Mouse (Mus musculus) liver, embryonic 13.5 days (tissue): ENCODE results near the gene Kras. TPM values are rescaled to one million over a fixed set of nuclear protein-coding genes. Genes with fewer than 3 reads are reported as not detected.

Experiments used
- ATAC-seq: fragments of 200-750 bp; cut with Nextera tagmentation; 2 replicates; pipeline ENCODE4 v1.8.0; 2017; ENCODE audit warnings: low read depth, mild to moderate bottlenecking, moderate number of reproducible peaks, moderate library complexity
- DNase-seq: peaks from one replicate; pipeline ENCODE4 v3.0.0; 2022
- H3K27ac ChIP-seq: fragments of 300-500 bp; sonication (generic); 2 replicates; pipeline ENCODE4 v1.5.1; 2015; ENCODE audit warnings: moderate library complexity, mild to moderate bottlenecking, inconsistent platforms
- H3K27me3 ChIP-seq: fragments of 300-500 bp; sonication (generic); 2 replicates; pipeline ENCODE4 v1.6.1; 2015; ENCODE audit warnings: mild to moderate bottlenecking, inconsistent platforms
- H3K36me3 ChIP-seq: fragments of 300-500 bp; sonication (generic); 2 replicates; pipeline ENCODE4 v1.6.1; 2015; ENCODE audit warnings: mild to moderate bottlenecking, inconsistent platforms
- H3K4me1 ChIP-seq: fragments of 300-500 bp; sonication (generic); replicated peaks from 2 replicates; pipeline ENCODE4 v1.6.1; 2015; ENCODE audit warnings: inconsistent platforms
- H3K4me2 ChIP-seq: fragments of 300-500 bp; sonication (generic); 2 replicates; pipeline ENCODE4 v1.6.1; 2015; ENCODE audit warnings: inconsistent platforms, mild to moderate bottlenecking, moderate library complexity
- H3K4me3 ChIP-seq: fragments of 300-500 bp; sonication (generic); replicated peaks from 2 replicates; pipeline ENCODE4 v1.5.1; 2015; ENCODE audit warnings: mild to moderate bottlenecking, inconsistent platforms
- H3K9ac ChIP-seq: fragments of 300-500 bp; sonication (generic); 2 replicates; pipeline ENCODE4 v1.6.1; 2015; ENCODE audit warnings: mild to moderate bottlenecking, inconsistent platforms
- H3K9me3 ChIP-seq: fragments of 300-500 bp; sonication (generic); replicated peaks from 2 replicates; pipeline ENCODE4 v1.6.1; 2016; ENCODE audit warnings: inconsistent platforms
- WGBS: fragments of 180-500 bp; shearing (Covaris S2); methylation state at CpG from one replicate; pipeline ENCODE4 v1.1.7; 2015; ENCODE audit not compliant: insufficient replicate concordance; 5-methylcytosine and 5-hydroxymethylcytosine counted together
- polyA plus RNA-seq: library from polyadenylated mRNA; unstranded; fragments of >200 nt; fragmentation: Nextera tagmentation; extraction: Ambion mirVana; gene quantifications from 2 replicates; pipeline ENCODE4 v1.2.1, GENCODE M21; 2015

Kras gene
- 55.0 and 64.1 TPM in 2 replicates for polyA plus RNA-seq

DNA sequence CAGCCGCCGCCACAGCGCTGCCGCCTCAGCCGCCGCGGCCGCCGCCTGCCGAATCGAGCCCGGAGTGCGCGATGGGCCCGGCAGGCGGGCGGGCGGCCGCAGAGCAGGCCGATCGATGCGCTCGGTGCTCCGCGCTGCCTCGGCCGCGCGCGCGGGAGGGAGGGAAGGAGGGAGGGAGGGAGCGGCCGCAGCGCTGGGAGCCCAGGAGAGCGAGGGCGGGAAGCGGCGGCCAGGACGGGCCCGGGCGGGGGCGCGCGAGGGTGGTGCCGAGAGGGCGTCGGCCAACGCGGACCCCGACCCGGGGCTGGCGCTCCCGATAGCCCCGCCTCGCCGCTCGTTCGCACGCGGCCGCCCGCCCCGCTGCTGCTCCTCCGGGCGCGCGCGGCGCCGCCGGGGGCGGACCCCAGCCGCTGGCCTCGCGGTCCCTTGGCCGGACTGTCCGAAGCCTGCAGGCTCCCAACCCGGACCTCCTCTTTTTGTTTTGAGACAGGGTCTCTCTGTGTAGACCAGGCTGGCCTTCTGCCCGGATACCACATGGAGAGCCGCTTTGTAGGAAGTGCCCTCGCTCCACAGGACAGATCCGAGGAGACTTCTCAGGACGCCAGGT lies at the start of gene Kras:
Gene Kras, minus strand, starts transcription at position 55 of the 607 bp plus-strand sequence.
- ATAC-seq: peak; percentile 93
- DNase-seq: peak; percentile 87
- Histone ChIP-seq H3K4me2 (peak within 1 kb of the TSS; percentile 92), H3K9ac (peak within 1 kb of the TSS; percentile 99), H3K4me3 (peak within 1 kb of the TSS; percentile 95), H3K27me3 (0 out of 2 replicates have a peak, but pooled peaks cover 7% of the 10 kb centered on the region), H3K27ac (peak within 1 kb of the TSS; percentile 88), H3K4me1 (peaks cover 34% of the 10 kb centered on the region), H3K9me3 (no peaks in the 10 kb centered on the region), H3K36me3 (peaks cover 13% of the 10 kb centered on the region)
- 1% methylated on average over 49 of the region's 83 CpGs for WGBS

DNA sequence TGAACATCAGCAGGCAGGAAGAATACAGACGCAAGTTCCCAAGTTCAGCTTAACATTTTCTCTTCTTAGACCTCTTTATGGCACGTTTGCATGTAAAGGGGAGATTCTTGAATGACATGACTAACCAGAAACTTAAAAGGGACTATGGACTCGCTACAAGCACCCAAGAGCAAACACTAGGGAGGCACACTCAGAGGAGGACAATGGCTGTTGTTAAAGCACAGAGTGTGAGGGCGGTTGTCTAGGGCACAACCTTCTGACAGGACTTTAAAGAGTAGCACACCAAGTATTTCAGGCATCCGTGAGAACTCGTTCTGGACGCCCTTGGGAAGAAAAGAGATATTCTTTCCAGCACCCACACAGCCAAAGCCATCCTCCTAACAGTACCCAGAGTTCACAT lies 47.6 kb upstream of the Kras start:
- H3K27ac ChIP-seq: no peak overlapping the region
- H3K27me3 ChIP-seq: no peaks in the 10 kb centered on the region
- no peaks in the 10 kb centered on the region for H3K36me3 ChIP-seq
- DNase-seq (no peak), ATAC-seq (no peak)
- H3K9me3 ChIP-seq: no peaks in the 10 kb centered on the region
- H3K9ac ChIP-seq: no peak overlapping the region
- WGBS: 59% methylated on average over 7 of the region's 7 CpGs
- H3K4me1 ChIP-seq: peaks cover 16% of the 10 kb centered on the region
- H3K4me2 ChIP-seq: no peak overlapping the region
- no peak overlapping the region for H3K4me3 ChIP-seq

DNA sequence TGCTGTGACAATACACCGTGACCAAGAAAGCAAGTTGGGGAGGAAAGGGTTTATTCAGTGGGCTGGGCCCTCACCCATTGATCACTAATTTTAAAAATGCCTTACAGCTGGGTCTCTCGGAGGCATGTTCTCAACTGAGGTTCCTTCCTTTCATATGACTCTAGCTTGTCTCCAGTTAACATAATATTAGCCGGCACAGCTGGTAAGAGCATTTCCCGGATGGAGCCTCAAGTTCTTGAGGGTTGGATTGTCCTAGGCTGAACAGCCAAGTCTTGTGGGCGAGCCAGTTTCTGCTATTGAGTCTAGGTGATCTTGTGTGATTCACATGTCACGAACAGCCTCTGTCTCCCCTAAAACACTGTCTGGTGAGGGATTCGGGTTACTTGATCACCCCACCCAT lies 46.9 kb upstream of the Kras start:
- no peak overlapping the region for H3K4me3 ChIP-seq
- H3K4me1 ChIP-seq: peaks cover 13% of the 10 kb centered on the region; the same call in 1 of the 2 replicates
- no peaks in the 10 kb centered on the region for H3K27me3 ChIP-seq
- H3K9ac ChIP-seq: no peak overlapping the region
- ATAC-seq (no peak), DNase-seq (no peak)
- H3K36me3 ChIP-seq: no peaks in the 10 kb centered on the region
- H3K27ac ChIP-seq: no peak overlapping the region
- H3K4me2 ChIP-seq: no peak overlapping the region
- 76% methylated on average over 7 of the region's 7 CpGs for WGBS
- no peaks in the 10 kb centered on the region for H3K9me3 ChIP-seq

DNA sequence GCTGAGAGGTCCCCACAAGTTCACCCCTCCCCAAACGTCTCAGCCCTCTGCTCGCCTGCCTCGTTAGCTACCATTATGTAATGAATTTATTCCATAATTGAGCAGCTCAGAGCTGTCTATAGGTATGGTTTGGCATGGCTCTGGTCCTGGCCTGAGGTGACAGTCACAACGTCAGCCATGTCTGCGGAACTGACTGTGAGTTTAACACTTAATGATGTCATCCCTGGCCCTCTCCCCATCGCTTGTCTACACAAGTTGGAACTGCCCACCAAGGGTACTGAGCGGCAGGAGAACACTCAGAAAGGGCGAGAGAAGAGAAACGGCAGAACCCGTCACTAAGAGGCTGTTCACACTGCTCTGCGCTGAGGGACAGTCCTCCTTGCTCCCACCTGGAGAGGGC lies 45.1 kb upstream of the Kras start:
- no peak overlapping the region for H3K27ac ChIP-seq
- no peak overlapping the region for H3K4me2 ChIP-seq
- H3K4me1 ChIP-seq: peaks cover 13% of the 10 kb centered on the region; the same call in 1 of the 2 replicates
- H3K27me3 ChIP-seq: no peaks in the 10 kb centered on the region
- ATAC-seq (no peak), DNase-seq (no peak)
- H3K36me3 ChIP-seq: no peaks in the 10 kb centered on the region
- no peak overlapping the region for H3K9ac ChIP-seq
- 69% methylated on average over 11 of the region's 11 CpGs for WGBS
- H3K4me3 ChIP-seq: no peak overlapping the region
- no peaks in the 10 kb centered on the region for H3K9me3 ChIP-seq

- H3K4me1 ChIP-seq: peaks cover 12% of the 10 kb centered on the region; the same call in 1 of the 2 replicates
- DNase-seq (no peak), ATAC-seq (no peak)
- H3K27ac ChIP-seq: no peak overlapping the region
- WGBS: 68% methylated on average over 6 of the region's 6 CpGs
- H3K27me3 ChIP-seq: no peaks in the 10 kb centered on the region
- H3K36me3 ChIP-seq: no peaks in the 10 kb centered on the region
- no peak overlapping the region for H3K4me3 ChIP-seq
- H3K9me3 ChIP-seq: no peaks in the 10 kb centered on the region
- H3K4me2 ChIP-seq: no peak overlapping the region
- H3K9ac ChIP-seq: no peak overlapping the region
These were observed 43.1 kb upstream of the Kras start for GRCm38 (mm10) chr6:145293156-145293555.

GRCm38 (mm10) chr6:145291383-145292289 lies 41.6 kb upstream of the Kras start:
- ATAC-seq (no peak), DNase-seq (no peak)
- Histone ChIP-seq H3K9me3 (no peaks in the 10 kb centered on the region), H3K27ac (no peak overlapping the region), H3K9ac (no peak overlapping the region), H3K4me1 (0 out of 2 replicates have a peak, but pooled peaks cover 3% of the 10 kb centered on the region), H3K27me3 (no peaks in the 10 kb centered on the region), H3K36me3 (no peaks in the 10 kb centered on the region), H3K4me3 (no peak overlapping the region), H3K4me2 (no peak overlapping the region)
- 58% methylated on average over 13 of the region's 13 CpGs for WGBS

GRCm38 (mm10) chr6:145285656-145286055 lies 35.6 kb upstream of the Kras start:
- WGBS: 60% methylated on average over 4 of the region's 4 CpGs
- Histone ChIP-seq H3K9me3 (no peaks in the 10 kb centered on the region), H3K4me3 (no peak overlapping the region), H3K27me3 (no peaks in the 10 kb centered on the region), H3K36me3 (no peaks in the 10 kb centered on the region), H3K4me2 (no peak overlapping the region), H3K9ac (no peak overlapping the region), H3K27ac (no peak overlapping the region), H3K4me1 (no peaks in the 10 kb centered on the region)
- no peak for DNase-seq
- ATAC-seq: no peak

GRCm38 (mm10) chr6:145284286-145284685 lies 34.2 kb upstream of the Kras start:
- Histone ChIP-seq H3K9me3 (no peaks in the 10 kb centered on the region), H3K4me3 (no peak overlapping the region), H3K27ac (no peak overlapping the region), H3K4me1 (no peaks in the 10 kb centered on the region), H3K36me3 (no peaks in the 10 kb centered on the region), H3K4me2 (no peak overlapping the region), H3K27me3 (no peaks in the 10 kb centered on the region), H3K9ac (no peak overlapping the region)
- DNase-seq: no peak
- ATAC-seq: no peak
- 80% methylated on average over 8 of the region's 8 CpGs for WGBS

GRCm38 (mm10) chr6:145277138-145277763 lies 27.2 kb upstream of the Kras start:
- H3K9ac ChIP-seq: peak overlapping the region; percentile 59
- H3K4me3 ChIP-seq: no peak overlapping the region
- no peaks in the 10 kb centered on the region for H3K27me3 ChIP-seq
- no peaks in the 10 kb centered on the region for H3K36me3 ChIP-seq
- H3K4me2 ChIP-seq: peak overlapping the region; percentile 68
- no peaks in the 10 kb centered on the region for H3K9me3 ChIP-seq
- peak overlapping the region; percentile 63; the same call in 1 of the 2 replicates for H3K27ac ChIP-seq
- 29% methylated on average over 9 of the region's 9 CpGs for WGBS
- ATAC-seq (no peak), DNase-seq (no peak)
- peaks cover 29% of the 10 kb centered on the region for H3K4me1 ChIP-seq

- Histone ChIP-seq H3K27me3 (no peaks in the 10 kb centered on the region), H3K4me3 (peak overlapping the region; percentile 43), H3K9ac (peak overlapping the region; percentile 59), H3K9me3 (no peaks in the 10 kb centered on the region), H3K4me2 (peak overlapping the region; percentile 68), H3K4me1 (peaks cover 31% of the 10 kb centered on the region), H3K36me3 (no peaks in the 10 kb centered on the region), H3K27ac (peak overlapping the region; percentile 63)
- 3% methylated on average over 17 of the region's 17 CpGs for WGBS
- ATAC-seq (peak; percentile 84), DNase-seq (peak; percentile 50)
These were observed 26.3 kb upstream of the Kras start for GRCm38 (mm10) chr6:145276265-145276780.
